Mouse (Mus musculus) E14TG2a.4 (cell line): ENCODE data around the gene Foxo3.

ENCODE experiments used
- CTCF ChIP-seq: conservative IDR thresholded peaks from 2 replicates; pipeline ENCODE4 v1.5.1; 2014; ENCODE audit warnings: low read length
- NANOG ChIP-seq: IDR thresholded peaks from 2 replicates; pipeline ENCODE4 v1.6.1; 2014; ENCODE audit warnings: borderline replicate concordance, low read length, mixed read lengths
- POU5F1 ChIP-seq: IDR thresholded peaks from 2 replicates; pipeline ENCODE4 v1.6.1; 2014; ENCODE audit warnings: low read length, borderline replicate concordance

GRCm38 (mm10) chr10:42276507-42277345, at the start of gene Foxo3:
- TF ChIP-seq CTCF (no peak), NANOG (no peak), POU5F1 (no peak)
